Mouse (Mus musculus) CD8-positive naive resting alpha-beta T cell, adult 2 months (primary cell): ENCODE results near the gene Rbms1.
"Not testable (repeated sequence)": the region's sequence is repeated elsewhere in the genome, so short reads cannot be mapped to it uniquely, and the experiment has no call there.

ENCODE experiments used
- DNase-seq, 2 experiments: peaks; one replicate each; pipeline ENCODE4 v3.0.0; 2022; ENCODE audit warnings: low read depth in 2 of 2, low spot score in 2 of 2

Gene Rbms1

DNA sequence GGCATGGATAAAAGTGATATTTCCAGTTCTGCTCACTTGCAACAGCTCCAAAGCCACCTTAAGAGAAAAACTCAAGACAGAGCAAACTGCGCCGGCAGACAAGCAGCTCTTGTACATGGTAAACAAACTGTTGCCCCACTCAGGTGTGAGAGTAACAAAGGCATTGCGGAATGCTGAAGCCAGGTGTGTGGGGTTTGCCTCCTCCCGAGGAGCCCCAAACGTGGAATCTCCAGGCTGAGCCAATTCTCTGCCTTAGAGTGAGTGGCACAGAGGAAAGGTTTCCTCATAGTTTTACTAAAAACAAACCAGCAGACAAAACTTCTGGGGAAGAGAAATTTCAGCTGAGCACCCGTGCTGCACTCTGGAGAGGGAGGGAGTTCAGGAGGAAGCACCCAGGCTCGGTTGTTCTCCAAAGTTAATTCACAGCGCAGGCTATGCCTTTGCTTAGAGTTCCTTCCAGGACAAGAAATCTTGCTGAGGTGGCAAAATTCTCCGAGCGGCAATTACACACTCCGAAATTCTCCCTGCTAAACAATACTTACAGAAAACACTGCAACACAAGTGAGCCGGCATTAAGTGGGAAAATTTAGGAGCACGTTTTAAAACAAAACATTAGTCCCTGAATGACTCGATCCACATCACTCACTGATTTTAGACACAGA lies 111.8 kb downstream of the Rbms1 start:
- no peak for DNase-seq

DNA sequence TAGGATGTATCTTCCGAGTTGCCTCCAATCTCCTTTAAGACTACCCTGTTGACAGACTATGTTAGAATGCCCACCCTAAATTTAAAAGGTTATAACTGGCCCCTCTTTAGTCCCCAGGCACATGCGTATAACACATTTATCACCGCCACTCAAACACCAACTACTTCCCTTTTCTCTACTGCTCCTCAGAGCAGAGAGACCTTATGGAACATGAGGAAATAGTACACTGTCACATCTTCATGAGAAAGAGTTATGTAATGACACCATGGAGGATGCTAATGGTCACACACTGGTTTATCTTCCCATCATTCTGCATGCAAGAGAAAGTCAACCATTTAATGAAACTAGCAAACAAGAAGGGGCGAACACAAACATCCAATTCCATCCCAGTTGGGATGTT lies 114.5 kb downstream of the Rbms1 start:
- DNase-seq = no peak

GRCm38 (mm10) chr2:60847984-60848383 lies 115.0 kb downstream of the Rbms1 start:
- no peak for DNase-seq

DNA sequence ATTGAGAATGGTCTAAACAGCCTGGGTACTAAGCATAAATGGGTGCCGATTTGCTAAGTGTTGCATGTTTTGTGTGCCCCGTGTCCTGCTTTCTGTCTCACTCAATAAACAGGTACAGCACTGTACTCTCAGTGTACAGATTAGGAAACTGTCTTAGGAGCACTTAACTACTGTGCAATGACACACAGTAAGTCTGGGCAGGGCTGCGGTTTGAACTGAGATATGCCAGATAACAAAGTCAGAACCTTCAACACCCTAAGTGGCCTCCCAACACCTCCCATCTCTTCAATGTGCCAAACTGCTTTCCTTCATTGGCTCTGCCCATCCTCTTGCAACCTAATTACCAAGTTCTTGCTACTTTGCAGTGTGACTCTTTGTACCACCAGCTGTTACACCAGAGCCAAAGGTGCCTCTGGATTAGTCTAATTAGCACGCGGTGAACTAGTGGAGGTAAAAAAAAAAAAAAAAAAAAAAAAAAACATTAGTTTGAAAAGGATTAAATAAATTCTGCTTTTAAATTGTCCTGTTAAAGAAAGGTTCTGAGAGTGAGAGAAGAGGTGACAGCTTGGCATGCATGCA lies 117.6 kb downstream of the Rbms1 start:
- no peak for DNase-seq

GRCm38 (mm10) chr2:60844259-60844658 lies 118.7 kb downstream of the Rbms1 start:
- DNase-seq = no peak

- no peak for DNase-seq
Observed at GRCm38 (mm10) chr2:60843633-60844032, 119.4 kb downstream of the Rbms1 start.

DNA sequence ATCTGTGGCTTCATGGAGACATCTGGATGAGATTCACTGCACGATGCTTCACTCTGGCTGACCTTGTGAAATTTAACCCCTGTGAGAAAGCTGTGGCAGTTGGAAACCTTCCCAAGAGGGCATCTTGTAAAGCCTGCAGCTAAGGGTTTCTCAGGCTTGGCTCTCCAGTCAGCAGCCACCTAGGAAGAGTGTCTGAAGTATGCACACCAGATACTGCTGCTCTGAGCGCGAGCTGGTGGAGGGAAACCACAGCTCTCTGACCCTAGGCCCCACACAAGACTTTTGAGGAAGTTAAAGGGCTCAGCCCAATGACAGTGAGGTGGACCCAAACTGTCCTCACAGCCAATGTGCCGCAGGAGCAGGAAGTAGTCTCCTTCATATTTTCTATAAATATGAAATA lies 120.0 kb downstream of the Rbms1 start:
- no peak for DNase-seq

DNA sequence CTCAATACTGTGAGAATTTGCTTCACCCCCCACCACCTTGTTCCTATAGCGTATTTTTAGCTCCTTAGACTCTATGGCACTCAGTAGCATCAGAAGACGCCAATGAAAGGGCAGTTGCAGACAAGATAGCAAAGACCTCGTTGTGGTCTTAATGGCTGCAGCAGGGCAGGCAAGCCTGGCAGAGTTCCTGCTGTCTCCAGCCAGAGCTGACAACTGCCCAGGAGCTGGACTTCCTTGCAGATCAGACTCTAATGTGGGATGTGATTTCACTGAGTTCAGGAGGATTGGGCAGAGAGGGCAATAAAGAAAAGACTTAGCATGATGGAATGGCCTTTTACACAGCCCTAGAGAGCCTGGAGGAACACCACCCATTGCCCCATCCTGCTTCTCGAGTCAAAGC lies 122.1 kb downstream of the Rbms1 start:
- DNase-seq = no peak

DNA sequence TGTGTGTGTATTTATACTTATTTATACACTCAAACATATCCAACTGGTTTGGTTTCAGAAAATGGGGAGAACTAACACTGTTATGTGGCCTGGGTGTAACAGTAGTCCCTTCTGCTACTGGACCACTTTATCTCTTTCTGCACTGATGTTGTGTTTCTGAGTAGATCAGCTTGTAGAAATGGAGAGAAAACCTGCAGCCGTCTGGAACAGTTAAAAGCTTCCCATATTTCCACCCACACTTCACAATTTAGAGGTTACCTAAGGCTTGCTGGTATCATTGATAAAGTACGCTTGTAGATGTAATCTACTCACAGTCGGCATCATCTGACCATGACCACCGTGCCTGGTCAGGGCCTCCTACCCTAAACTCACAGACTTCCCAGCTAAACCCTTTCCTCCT lies 123.5 kb downstream of the Rbms1 start:
- DNase-seq = no peak

DNA sequence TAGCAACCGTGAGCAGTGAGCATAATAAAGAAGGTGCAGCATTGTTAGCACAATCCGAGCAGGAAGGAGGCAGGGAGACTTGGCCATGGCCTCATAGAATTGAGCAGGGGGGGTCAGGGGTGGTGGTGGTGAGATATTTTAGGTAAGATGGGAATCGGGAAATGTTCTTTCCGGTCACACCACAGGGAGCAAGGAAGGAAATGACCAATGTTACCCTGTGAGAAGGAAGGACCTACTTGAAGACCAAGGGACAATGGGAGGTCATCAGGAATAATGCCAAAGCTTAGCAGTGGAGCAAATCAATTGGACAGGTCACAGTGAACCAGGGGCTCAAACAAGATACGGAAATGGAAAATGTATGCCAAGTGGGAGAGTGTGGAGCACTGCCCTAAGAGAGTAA lies 124.1 kb downstream of the Rbms1 start:
- no peak for DNase-seq

DNA sequence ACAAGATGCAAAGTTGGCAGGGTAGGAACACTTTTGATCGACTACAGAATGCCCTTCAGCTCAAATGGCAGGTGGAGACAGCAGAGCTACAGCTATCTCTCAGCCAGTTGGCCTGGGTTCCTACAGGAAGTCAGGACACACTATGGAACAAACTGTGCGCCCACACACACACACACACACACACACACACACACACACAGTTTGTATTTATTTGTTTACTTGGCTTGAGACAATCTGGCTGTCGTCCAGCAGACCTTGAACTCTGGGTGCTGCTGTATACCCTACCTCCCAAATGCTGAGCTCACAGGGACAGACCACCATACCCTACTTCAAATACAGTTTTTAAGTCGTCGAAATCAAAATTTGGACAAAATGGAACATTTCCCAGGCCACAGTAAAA lies 125.4 kb downstream of the Rbms1 start:
- DNase-seq = no peak

- DNase-seq = no peak
Observed at GRCm38 (mm10) chr2:60836237-60836636, 126.8 kb downstream of the Rbms1 start.

DNA sequence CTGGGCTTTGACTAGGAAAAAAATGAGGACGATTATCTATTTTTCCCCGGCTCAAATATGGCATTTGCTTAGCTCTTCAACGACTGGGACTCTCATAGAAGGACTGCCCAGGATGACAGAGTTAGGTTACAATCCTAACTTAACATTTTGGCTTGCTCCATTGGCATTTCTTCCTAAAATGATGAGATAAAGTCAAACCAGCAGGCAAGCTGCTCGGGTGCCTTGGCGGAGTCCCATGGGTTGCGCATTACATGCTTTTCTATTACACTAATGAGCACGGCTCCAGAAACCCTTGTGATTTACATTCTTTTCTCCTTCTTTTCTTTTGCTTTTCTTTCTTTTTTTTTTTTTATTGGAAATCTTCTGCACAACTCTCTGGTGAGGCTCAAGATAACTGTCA lies 128.7 kb downstream of the Rbms1 start:
- DNase-seq = no peak

DNA sequence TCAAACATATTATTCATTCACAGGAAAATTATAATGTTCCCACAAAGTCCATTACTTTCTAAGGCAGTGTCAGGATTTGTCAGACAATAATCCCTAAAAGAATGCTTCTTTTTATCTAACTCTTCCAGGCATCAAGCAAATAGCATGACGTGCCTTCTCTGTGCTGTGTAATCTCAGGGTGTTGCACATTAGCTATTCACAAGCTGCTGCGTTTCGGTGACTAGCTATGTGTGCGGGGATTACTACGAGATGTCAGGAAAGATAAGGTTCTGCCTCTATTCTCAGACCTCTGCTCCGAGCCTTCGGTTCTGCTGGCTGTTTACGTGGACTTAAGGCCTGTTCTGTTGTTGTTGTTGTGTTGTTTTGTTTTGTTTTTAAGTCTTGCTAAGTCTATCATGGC lies 130.7 kb downstream of the Rbms1 start:
- DNase-seq = no peak

DNA sequence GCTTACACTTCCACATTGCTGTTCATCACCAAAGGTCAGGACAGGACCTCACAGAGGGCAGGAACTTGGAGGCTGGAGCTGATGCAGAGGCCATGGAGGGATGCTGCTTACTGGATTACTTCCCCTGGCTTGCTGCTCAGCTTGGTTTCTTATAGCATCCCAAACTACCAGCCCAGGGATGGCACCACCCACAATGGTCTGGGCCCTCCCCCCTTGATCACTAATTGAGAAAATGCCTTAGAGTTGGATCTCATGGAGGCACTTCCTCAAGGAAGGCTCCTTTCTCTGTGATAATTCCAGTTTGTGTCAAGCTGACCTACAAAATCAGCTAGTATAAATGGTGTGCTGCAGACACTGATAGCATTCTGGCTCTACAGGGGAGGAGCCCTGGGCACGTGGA lies 132.5 kb downstream of the Rbms1 start:
- not testable (repeated sequence) for DNase-seq

GRCm38 (mm10) chr2:60828908-60829462 lies 134.0 kb downstream of the Rbms1 start:
- DNase-seq = no peak

- no peak for DNase-seq
Observed at GRCm38 (mm10) chr2:60827152-60827428, 135.9 kb downstream of the Rbms1 start.

DNA sequence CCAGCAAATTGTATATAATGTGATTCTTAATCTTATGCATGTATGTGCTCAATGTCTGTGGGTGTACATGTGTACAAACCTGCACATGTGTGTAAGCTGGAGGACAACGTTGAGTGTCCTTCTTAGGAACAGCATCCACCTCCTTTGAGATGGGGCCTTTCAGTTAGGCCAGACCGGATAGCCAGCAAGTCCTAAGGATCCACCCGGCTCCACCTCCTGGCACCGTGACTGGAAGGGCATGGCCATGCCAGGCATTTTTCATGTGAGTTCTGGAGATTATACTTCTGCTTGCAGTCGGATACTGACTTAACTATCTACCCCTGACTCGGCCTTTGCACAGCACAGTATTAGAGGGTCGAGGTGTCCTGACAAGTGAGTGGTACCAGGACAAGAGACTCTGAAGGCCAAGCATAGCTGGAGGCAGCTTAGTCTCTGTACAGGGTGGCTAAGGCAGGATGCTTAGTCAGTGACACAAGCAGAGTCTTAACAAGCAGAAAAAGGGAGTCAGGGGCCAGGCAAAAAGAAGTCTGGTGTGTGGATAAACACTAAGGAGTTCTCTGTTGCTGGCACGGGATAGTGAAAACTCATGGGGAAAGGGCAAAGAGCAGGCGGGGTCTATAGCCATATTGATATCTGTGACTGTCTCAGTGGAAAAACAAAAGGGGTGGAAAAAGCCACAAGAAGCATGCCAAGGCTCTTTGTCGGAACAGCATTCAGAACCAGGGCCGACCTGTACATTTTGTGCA lies 136.4 kb downstream of the Rbms1 start:
- DNase-seq = no peak

DNA sequence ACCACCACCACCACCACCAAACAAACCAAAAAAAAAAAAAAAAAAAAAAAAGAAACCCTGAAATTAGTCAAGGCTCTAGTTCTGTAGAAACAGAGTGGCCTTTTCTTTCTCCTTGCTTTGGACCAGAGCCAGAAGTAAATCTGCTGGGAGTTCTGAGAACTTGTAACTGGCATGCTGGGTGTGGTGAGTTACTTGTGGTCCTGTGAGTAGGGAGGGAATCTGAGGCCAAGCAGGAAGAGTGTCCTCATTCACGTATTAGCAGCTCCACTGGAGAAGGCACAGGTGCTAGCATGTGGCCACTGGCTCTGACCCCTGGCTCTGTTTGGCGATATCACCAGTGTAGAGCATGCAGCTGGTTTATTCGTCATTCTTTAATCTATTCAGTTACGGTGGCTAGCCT lies 137.3 kb downstream of the Rbms1 start:
- no peak for DNase-seq

GRCm38 (mm10) chr2:60821635-60822034 lies 141.4 kb downstream of the Rbms1 start:
- DNase-seq = no peak

- no peak for DNase-seq
Observed at GRCm38 (mm10) chr2:60818632-60819031, 144.4 kb downstream of the Rbms1 start.

DNA sequence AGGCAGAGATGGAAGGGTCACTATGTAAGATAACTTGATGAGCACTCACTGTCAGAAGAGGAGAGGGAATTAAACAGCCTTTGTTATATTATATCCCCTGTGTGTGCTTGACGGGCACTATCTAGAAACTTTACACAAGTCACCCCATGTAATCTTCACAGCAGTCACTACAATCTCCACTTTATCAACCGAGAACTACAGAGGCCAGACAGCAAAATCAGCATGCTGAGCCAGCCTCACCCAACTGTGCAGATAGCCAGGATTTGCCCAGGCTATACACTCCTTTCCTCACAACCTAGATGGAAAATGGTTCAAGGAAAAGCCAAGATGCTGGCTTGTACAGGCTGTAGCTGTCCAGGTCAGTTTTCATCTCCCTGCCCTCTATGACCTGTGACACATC lies 146.7 kb downstream of the Rbms1 start:
- DNase-seq = no peak

DNA sequence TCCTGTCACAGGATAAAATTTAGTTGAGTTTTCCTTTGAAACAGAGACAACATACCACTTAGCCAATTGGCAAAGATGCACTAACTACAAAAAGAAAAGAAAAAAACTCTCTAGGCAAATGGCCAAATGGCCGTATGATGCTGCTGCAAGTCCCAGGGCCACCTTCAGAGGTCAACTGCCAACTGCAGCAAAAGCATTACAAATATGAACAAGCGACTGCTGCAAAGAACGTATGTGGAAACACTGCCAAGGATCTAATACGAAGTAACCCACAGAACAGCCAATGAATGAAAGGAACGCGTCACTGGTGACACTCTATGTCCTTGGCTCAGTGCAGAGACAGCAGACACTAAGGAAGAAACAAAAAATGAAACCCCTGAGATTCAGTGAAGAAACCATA lies 148.2 kb downstream of the Rbms1 start:
- DNase-seq = no peak
